13 mouse cellular contexts compared by ENCODE assay signal in the genomic region with DNA sequence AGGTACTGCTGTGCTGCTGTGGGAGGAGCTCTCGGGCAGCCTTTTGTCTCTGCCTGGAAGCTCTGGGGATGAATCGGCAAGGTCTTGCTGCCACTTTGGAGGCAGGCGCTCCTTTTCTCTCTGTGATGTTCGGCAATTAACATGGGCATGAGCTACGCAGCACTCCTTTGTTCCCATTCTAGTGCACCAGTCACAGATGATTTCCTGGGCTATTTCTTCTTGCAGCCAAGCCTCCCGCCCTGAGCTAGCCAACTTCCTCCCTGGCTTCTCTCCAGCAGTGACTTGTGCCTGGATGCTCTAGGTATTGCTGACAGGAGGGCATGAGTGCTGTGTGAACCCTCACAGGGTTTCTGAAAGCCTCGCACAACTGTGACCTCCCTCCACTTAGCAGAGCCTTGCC. TPM values are rescaled to one million over a fixed set of nuclear protein-coding genes. Genes with fewer than 3 reads are reported as not detected.
DNase-seq lines count a peak whose midpoint lies in the region; ATAC-seq and TF ChIP-seq lines count a peak whose summit lies in the region.
"Had no signal": no experiment of that assay in that cellular context is flagged by ENCODE, and none has a peak within 500 bp of the region (broad histone marks: within the 10 kb centered on the region; RNA-seq: fewer than 3 reads in every experiment).

No protein-coding gene starts in this region.

- no peak overlapping the region for H3K9ac ChIP-seq in heart, embryonic 11.5 days (ENCODE audit: low read depth, low read length)
- H3K9ac ChIP-seq: limb, embryonic 15.5 days; midbrain, embryonic 15.5 days had no signal

- intact Hi-C loops in left cerebral cortex, adult 2 months (cut with DNase I), result no loop called here
- intact Hi-C loops in gastrocnemius, postnatal 14 days (cut with DNase I; ENCODE audit: low total_unique reads), result no loop called here

- H3K4me2 ChIP-seq in heart, embryonic 11.5 days, result no peak overlapping the region
- H3K4me2 ChIP-seq: limb, embryonic 15.5 days; midbrain, embryonic 15.5 days had no signal

- peak; percentile 39 for DNase-seq in heart, adult 8-10 months (ENCODE audit: low spot score)
- DNase-seq in R1 (ENCODE audit: low read depth, low spot score), result peak; percentile 94
- DNase-seq in cerebellum, adult 9-11 months, result peak; percentile 89
- peak; percentile 34 for DNase-seq in lung, adult 2 months
- no peak for DNase-seq in left cerebral cortex, adult 2 months (ENCODE audit: extremely low spot score in 1 of 2, low spot score in 2 of 2)
- no peak for DNase-seq in limb, embryonic 10.5 days (ENCODE audit: low spot score)
- DNase-seq in gastrocnemius, postnatal 14 days, result no peak
- DNase-seq: right cerebral cortex, postnatal 14 days; thymus, postnatal 25 days had no signal

- no peak for TF ChIP-seq POLR2A in lung, adult 2 months (IDR thresholded peaks at IDR 0.05; ENCODE audit: borderline replicate concordance, extremely low read depth, low read depth, low read length)

- no peak for TF ChIP-seq CTCF in lung, adult 2 months (IDR thresholded peaks at IDR 0.05; ENCODE audit: insufficient read depth, low read length)
- TF ChIP-seq CTCF in left cerebral cortex, adult 2 months (IDR thresholded peaks at IDR 0.05), result no peak

- H3K4me3 ChIP-seq in heart, embryonic 11.5 days (ENCODE audit: low read depth, low read length), result no peak overlapping the region
- no peak overlapping the region for H3K4me3 ChIP-seq in lung, adult 2 months (replicated peaks; ENCODE audit: extremely low read depth, low read depth, low read length)
- H3K4me3 ChIP-seq in left cerebral cortex, adult 2 months, result no peak overlapping the region
- H3K4me3 ChIP-seq in limb, embryonic 10.5 days, result no peak overlapping the region
- H3K4me3 ChIP-seq: limb, embryonic 15.5 days; midbrain, embryonic 15.5 days had no signal

- WGBS in heart, embryonic 11.5 days (ENCODE audit: insufficient replicate concordance), result 75% methylated on average over 7 of the region's 7 CpGs
- 50% methylated on average over 7 of the region's 7 CpGs for WGBS in lung, adult 2 months
- 78% methylated on average over 7 of the region's 7 CpGs for WGBS in limb, embryonic 10.5 days

- H3K27ac ChIP-seq in heart, embryonic 11.5 days (ENCODE audit: low read depth, low read length), result no peak overlapping the region
- no peak overlapping the region for H3K27ac ChIP-seq in left cerebral cortex, adult 2 months
- no peak overlapping the region for H3K27ac ChIP-seq in limb, embryonic 10.5 days
- H3K27ac ChIP-seq: limb, embryonic 15.5 days; midbrain, embryonic 15.5 days had no signal

- H3K9me3 ChIP-seq in heart, embryonic 11.5 days (replicated peaks; ENCODE audit: control insufficient read depth, low read length), result no peaks in the 10 kb centered on the region
- no peaks in the 10 kb centered on the region for H3K9me3 ChIP-seq in limb, embryonic 10.5 days (replicated peaks)
- H3K9me3 ChIP-seq: limb, embryonic 15.5 days; midbrain, embryonic 15.5 days had no signal

- peaks cover 20% of the 10 kb centered on the region for H3K36me3 ChIP-seq in heart, embryonic 11.5 days (ENCODE audit: control insufficient read depth, insufficient read depth, low read length)
- peaks cover 100% of the 10 kb centered on the region for H3K36me3 ChIP-seq in limb, embryonic 10.5 days

- H3K27me3 ChIP-seq in heart, embryonic 11.5 days (ENCODE audit: control insufficient read depth, insufficient read depth, low read length), result no peaks in the 10 kb centered on the region
- H3K27me3 ChIP-seq in limb, embryonic 10.5 days (ENCODE audit: low read depth, poor library complexity, severe bottlenecking), result no peaks in the 10 kb centered on the region
- H3K27me3 ChIP-seq: limb, embryonic 15.5 days; midbrain, embryonic 15.5 days had no signal

- ATAC-seq in heart, embryonic 11.5 days (replicated peaks; ENCODE audit: insufficient number of reproducible peaks, low FRiP score, low TSS enrichment), result no peak
- ATAC-seq: intestine, postnatal 0 days; midbrain, embryonic 15.5 days had no signal

- no peaks in the 10 kb centered on the region for H3K4me1 ChIP-seq in heart, embryonic 11.5 days (ENCODE audit: control insufficient read depth, insufficient read depth, low read length)
- H3K4me1 ChIP-seq in lung, adult 2 months (ENCODE audit: control insufficient read depth, insufficient read depth, low read length), result peaks cover 20% of the 10 kb centered on the region
- H3K4me1 ChIP-seq in limb, embryonic 10.5 days, result no peaks in the 10 kb centered on the region
- H3K4me1 ChIP-seq: limb, embryonic 15.5 days; midbrain, embryonic 15.5 days had no signal

RNA-seq across cellular contexts. Expression of gene Ruvbl1, which starts 17.9 kb away (rescaled TPM):
- total RNA-seq in heart, adult 8-10 months (2022), result 10 to 100 TPM; 14.2 to 19.8 (median 16.7) TPM
- polyA plus RNA-seq in heart, embryonic 11.5 days (2014; fragmentation: Nextera tagmentation; extraction: Ambion mirVana), result 92.5 and 101 TPM in 2 replicates
- polyA plus RNA-seq in lung, adult 2 months (2012; rRNA removed), result 18.2 and 22.4 TPM in 2 replicates
- total RNA-seq in left cerebral cortex, adult 2 months (2021), result 10 to 100 TPM; 38.6 to 39.3 TPM
- polyA plus RNA-seq in limb, embryonic 10.5 days (2016; fragmentation: Nextera tagmentation; extraction: Ambion mirVana), result 235 and 258 TPM in 2 replicates
- 10 to 100 TPM; 23.3 to 26.5 TPM for total RNA-seq in gastrocnemius, postnatal 14 days (2021)

RNA-seq across cellular contexts. Expression of gene Sec61a1, which starts 35.6 kb away (rescaled TPM):
- 10 to 100 TPM; 35.1 to 41.5 (median 39.3) TPM for total RNA-seq in heart, adult 8-10 months (2022)
- 165 and 188 TPM in 2 replicates for polyA plus RNA-seq in heart, embryonic 11.5 days (2014; fragmentation: Nextera tagmentation; extraction: Ambion mirVana)
- 188 and 195 TPM in 2 replicates for polyA plus RNA-seq in lung, adult 2 months (2012; rRNA removed)
- 10 to 100 TPM; 81.4 to 82.0 TPM for total RNA-seq in left cerebral cortex, adult 2 months (2021)
- 231 and 238 TPM in 2 replicates for polyA plus RNA-seq in limb, embryonic 10.5 days (2016; fragmentation: Nextera tagmentation; extraction: Ambion mirVana)
- 10 to 100 TPM; 35.5 to 46.6 TPM for total RNA-seq in gastrocnemius, postnatal 14 days (2021)

RNA-seq across cellular contexts. Expression of gene Eefsec, which starts 36.8 kb away (rescaled TPM):
- 1 to 10 TPM; 6.5 to 8.4 (median 7.7) TPM for total RNA-seq in heart, adult 8-10 months (2022)
- polyA plus RNA-seq in heart, embryonic 11.5 days (2014; fragmentation: Nextera tagmentation; extraction: Ambion mirVana), result 20.9 and 29.1 TPM in 2 replicates
- 14.0 and 16.9 TPM in 2 replicates for polyA plus RNA-seq in lung, adult 2 months (2012; rRNA removed)
- total RNA-seq in left cerebral cortex, adult 2 months (2021), result 10 to 100 TPM; 21.8 to 23.3 TPM
- 41.4 and 44.2 TPM in 2 replicates for polyA plus RNA-seq in limb, embryonic 10.5 days (2016; fragmentation: Nextera tagmentation; extraction: Ambion mirVana)
- 1 to 10 TPM; 6.4 to 7.5 TPM for total RNA-seq in gastrocnemius, postnatal 14 days (2021)

Comparison
In these comparisons a context has a peak if more than half of its experiments do, and no peak if none do; other contexts are left out.
1. DNase-seq: peak in heart, adult 8-10 months (single experiment), R1 (single experiment), cerebellum, adult 9-11 months (single experiment) and lung, adult 2 months (single experiment); none in left cerebral cortex, adult 2 months (0 of 2), limb, embryonic 10.5 days (single experiment) and gastrocnemius, postnatal 14 days (single experiment).